Mouse (Mus musculus): ENCODE measurements around the gene Rspry1.

- TF ChIP-seq CTCF (IDR thresholded peaks at IDR 0.05; ENCODE audit: low read depth) = no peak
- no peak for TF ChIP-seq EP300 (IDR thresholded peaks at IDR 0.05; ENCODE audit: low read depth)
Observed at GRCm38 (mm10) chr8:94591691-94592090, 10.0 kb upstream of the Rspry1 start.

Data from liver, embryonic 14.5 days (tissue).